Mouse (Mus musculus): ENCODE results near the gene Med17. TPM values are rescaled to one million over a fixed set of nuclear protein-coding genes. Genes with fewer than 3 reads are reported as not detected.
A peak's percentile ranks its signal among the peaks of the same experiment; 100 is the strongest.

Med17 gene
- polyA plus RNA-seq, 1 experiment from 2014 or later, result 37.2 TPM

GRCm38 (mm10) chr9:15280491-15280879 is 754 bp upstream of the Med17 start:
- 47% methylated on average over 5 of the region's 5 CpGs for WGBS
- Histone ChIP-seq H3K9me3 (no peaks in the 10 kb centered on the region), H3K4me1 (peaks cover 16% of the 10 kb centered on the region), H3K27ac (replicated peaks) (peak overlapping the region; percentile 91), H3K36me3 (replicated peaks) (peaks cover 20% of the 10 kb centered on the region), H3K27me3 (replicated peaks; ENCODE audit: low read depth, poor library complexity, severe bottlenecking) (no peaks in the 10 kb centered on the region), H3K4me3 (peak overlapping the region; percentile 99)
- no peak for DNase-seq (ENCODE audit: low spot score)

GRCm38 (mm10) chr9:15279139-15279648 is 537 bp downstream of the Med17 start:
- H3K9me3 ChIP-seq, result no peaks in the 10 kb centered on the region
- peaks cover 33% of the 10 kb centered on the region for H3K36me3 ChIP-seq (replicated peaks)
- H3K4me1 ChIP-seq, result peaks cover 16% of the 10 kb centered on the region
- peak overlapping the region; percentile 99 for H3K4me3 ChIP-seq
- peak overlapping the region; percentile 91 for H3K27ac ChIP-seq (replicated peaks)
- no peak for DNase-seq (ENCODE audit: low spot score)
- 8% methylated on average over 19 of the region's 19 CpGs for WGBS
- no peaks in the 10 kb centered on the region for H3K27me3 ChIP-seq (replicated peaks; ENCODE audit: low read depth, poor library complexity, severe bottlenecking)

- H3K27me3 ChIP-seq (replicated peaks; ENCODE audit: low read depth, poor library complexity, severe bottlenecking), result no peaks in the 10 kb centered on the region
- H3K9me3 ChIP-seq, result no peaks in the 10 kb centered on the region
- H3K4me3 ChIP-seq, result peak overlapping the region; percentile 99; the same call in 1 of the 2 replicates
- 92% methylated on average over 3 of the region's 3 CpGs for WGBS
- H3K27ac ChIP-seq (replicated peaks), result no peak overlapping the region
- peaks cover 16% of the 10 kb centered on the region for H3K4me1 ChIP-seq
- no peak for DNase-seq (ENCODE audit: low spot score)
- H3K36me3 ChIP-seq (replicated peaks), result peaks cover 41% of the 10 kb centered on the region
These were observed 1.4 kb downstream of the Med17 start for GRCm38 (mm10) chr9:15278343-15278742.

- Histone ChIP-seq H3K4me3 (no peak overlapping the region), H3K27ac (replicated peaks) (no peak overlapping the region), H3K4me1 (peaks cover 16% of the 10 kb centered on the region), H3K27me3 (replicated peaks; ENCODE audit: low read depth, poor library complexity, severe bottlenecking) (no peaks in the 10 kb centered on the region), H3K36me3 (replicated peaks) (peaks cover 56% of the 10 kb centered on the region), H3K9me3 (no peaks in the 10 kb centered on the region)
- DNase-seq (ENCODE audit: low spot score), result no peak
- 90% methylated on average over 4 of the region's 4 CpGs for WGBS
These were observed 2.9 kb downstream of the Med17 start for GRCm38 (mm10) chr9:15276855-15277254.

- Histone ChIP-seq H3K27me3 (replicated peaks; ENCODE audit: low read depth, poor library complexity, severe bottlenecking) (no peaks in the 10 kb centered on the region), H3K4me1 (peaks cover 5% of the 10 kb centered on the region), H3K36me3 (replicated peaks) (peaks cover 85% of the 10 kb centered on the region), H3K9me3 (no peaks in the 10 kb centered on the region), H3K27ac (replicated peaks) (no peak overlapping the region), H3K4me3 (no peak overlapping the region)
- 93% methylated on average over 2 of the region's 2 CpGs for WGBS
- no peak for DNase-seq (ENCODE audit: low spot score)
These were observed 5.8 kb downstream of the Med17 start for GRCm38 (mm10) chr9:15273981-15274380.

GRCm38 (mm10) chr9:15263487-15263886 is 16.2 kb downstream of the Med17 start:
- Histone ChIP-seq H3K27me3 (replicated peaks; ENCODE audit: low read depth, poor library complexity, severe bottlenecking) (no peaks in the 10 kb centered on the region), H3K36me3 (replicated peaks) (peaks cover 85% of the 10 kb centered on the region), H3K27ac (replicated peaks) (no peak overlapping the region), H3K4me3 (no peak overlapping the region), H3K9me3 (no peaks in the 10 kb centered on the region), H3K4me1 (no peaks in the 10 kb centered on the region)
- DNase-seq (ENCODE audit: low spot score), result no peak
- 96% methylated on average over 10 of the region's 10 CpGs for WGBS

GRCm38 (mm10) chr9:15261980-15262379 is 17.8 kb downstream of the Med17 start:
- Histone ChIP-seq H3K9me3 (no peaks in the 10 kb centered on the region), H3K27ac (replicated peaks) (no peak overlapping the region), H3K4me1 (no peaks in the 10 kb centered on the region), H3K36me3 (replicated peaks) (peaks cover 70% of the 10 kb centered on the region), H3K4me3 (no peak overlapping the region), H3K27me3 (replicated peaks; ENCODE audit: low read depth, poor library complexity, severe bottlenecking) (no peaks in the 10 kb centered on the region)
- DNase-seq (ENCODE audit: low spot score), result no peak
- 92% methylated on average over 8 of the region's 8 CpGs for WGBS

- DNase-seq (ENCODE audit: low spot score), result no peak
- H3K9me3 ChIP-seq, result no peaks in the 10 kb centered on the region
- H3K36me3 ChIP-seq (replicated peaks), result peaks cover 13% of the 10 kb centered on the region
- 81% methylated on average over 3 of the region's 3 CpGs for WGBS
- no peaks in the 10 kb centered on the region for H3K4me1 ChIP-seq
- H3K4me3 ChIP-seq, result no peak overlapping the region
- no peaks in the 10 kb centered on the region for H3K27me3 ChIP-seq (replicated peaks; ENCODE audit: low read depth, poor library complexity, severe bottlenecking)
- no peak overlapping the region for H3K27ac ChIP-seq (replicated peaks)
These were observed 23.5 kb downstream of the Med17 start for GRCm38 (mm10) chr9:15256214-15256613.

- no peaks in the 10 kb centered on the region for H3K9me3 ChIP-seq
- no peaks in the 10 kb centered on the region for H3K4me1 ChIP-seq
- H3K27ac ChIP-seq (replicated peaks), result no peak overlapping the region
- no peak overlapping the region for H3K4me3 ChIP-seq
- WGBS, result 84% methylated on average over 7 of the region's 7 CpGs
- no peaks in the 10 kb centered on the region for H3K36me3 ChIP-seq (replicated peaks)
- no peaks in the 10 kb centered on the region for H3K27me3 ChIP-seq (replicated peaks; ENCODE audit: low read depth, poor library complexity, severe bottlenecking)
- no peak for DNase-seq (ENCODE audit: low spot score)
These were observed 25.2 kb downstream of the Med17 start for GRCm38 (mm10) chr9:15254501-15254900.

- Histone ChIP-seq H3K27ac (replicated peaks) (no peak overlapping the region), H3K4me3 (no peak overlapping the region), H3K36me3 (replicated peaks) (no peaks in the 10 kb centered on the region), H3K9me3 (no peaks in the 10 kb centered on the region), H3K4me1 (no peaks in the 10 kb centered on the region), H3K27me3 (replicated peaks; ENCODE audit: low read depth, poor library complexity, severe bottlenecking) (no peaks in the 10 kb centered on the region)
- no peak for DNase-seq (ENCODE audit: low spot score)
- 77% methylated on average over 7 of the region's 7 CpGs for WGBS
These were observed 27.5 kb downstream of the Med17 start for GRCm38 (mm10) chr9:15252196-15252595.

- WGBS, result 78% methylated on average over 7 of the region's 7 CpGs
- no peaks in the 10 kb centered on the region for H3K4me1 ChIP-seq
- no peaks in the 10 kb centered on the region for H3K9me3 ChIP-seq
- no peaks in the 10 kb centered on the region for H3K27me3 ChIP-seq (replicated peaks; ENCODE audit: low read depth, poor library complexity, severe bottlenecking)
- no peak overlapping the region for H3K4me3 ChIP-seq
- no peak overlapping the region for H3K27ac ChIP-seq (replicated peaks)
- no peaks in the 10 kb centered on the region for H3K36me3 ChIP-seq (replicated peaks)
- no peak for DNase-seq (ENCODE audit: low spot score)
These were observed 29.4 kb downstream of the Med17 start for GRCm38 (mm10) chr9:15250376-15250775.

GRCm38 (mm10) chr9:15245319-15246075 is 34.2 kb downstream of the Med17 start:
- WGBS, result 67% methylated on average over 14 of the region's 14 CpGs

GRCm38 (mm10) chr9:15242130-15242529 is 37.6 kb downstream of the Med17 start:
- peak; percentile 2 for DNase-seq (ENCODE audit: low spot score)
- 92% methylated on average over 1 of the region's 1 CpGs for WGBS

More at GRCm38 (mm10) chr9:15245319-15246075, 34.2 kb downstream of the Med17 start:
- Histone ChIP-seq H3K4me3 (no peak overlapping the region), H3K9me3 (no peaks in the 10 kb centered on the region), H3K36me3 (replicated peaks) (no peaks in the 10 kb centered on the region), H3K27ac (replicated peaks) (no peak overlapping the region), H3K4me1 (no peaks in the 10 kb centered on the region), H3K27me3 (replicated peaks; ENCODE audit: low read depth, poor library complexity, severe bottlenecking) (peaks cover 3% of the 10 kb centered on the region; the same call in 1 of the 2 replicates)
- no peak for DNase-seq (ENCODE audit: low spot score)

More at GRCm38 (mm10) chr9:15242130-15242529, 37.6 kb downstream of the Med17 start:
- Histone ChIP-seq H3K27ac (replicated peaks) (no peak overlapping the region), H3K4me3 (no peak overlapping the region), H3K4me1 (peaks cover 23% of the 10 kb centered on the region), H3K9me3 (no peaks in the 10 kb centered on the region), H3K27me3 (replicated peaks; ENCODE audit: low read depth, poor library complexity, severe bottlenecking) (peaks cover 37% of the 10 kb centered on the region), H3K36me3 (replicated peaks) (no peaks in the 10 kb centered on the region)
